Mouse (Mus musculus) right cerebral cortex, adult 2 months (tissue): Measurements from ENCODE around the gene Il10rb.
A peak's percentile ranks its signal among the peaks of the same experiment; 100 is the strongest.

ENCODE experiments used
- DNase-seq, 2 experiments: peaks; one replicate each; pipeline ENCODE4 v3.0.0; 2021 to 2022; ENCODE audit warnings: low spot score in 2 of 2

The Il10rb gene

GRCm38 (mm10) chr16:91382261-91382790, 23.6 kb upstream of the Il10rb start:
- no peak for DNase-seq

GRCm38 (mm10) chr16:91384221-91384620, 21.7 kb upstream of the Il10rb start:
- DNase-seq, result no peak

- DNase-seq, result no peak
Measured at GRCm38 (mm10) chr16:91385621-91386020, 20.3 kb upstream of the Il10rb start.

GRCm38 (mm10) chr16:91386419-91387120, 19.4 kb upstream of the Il10rb start:
- DNase-seq, result no peak

- DNase-seq, result no peak
Measured at GRCm38 (mm10) chr16:91387121-91387486, 18.9 kb upstream of the Il10rb start.

- DNase-seq, result no peak
Measured at GRCm38 (mm10) chr16:91390100-91390499, 15.9 kb upstream of the Il10rb start.

- DNase-seq, result no peak
Measured at GRCm38 (mm10) chr16:91391421-91391820, 14.5 kb upstream of the Il10rb start, which contains the start of gene Gm21970. Gm21970 (plus strand) TSS chr16:91391721.

GRCm38 (mm10) chr16:91394826-91395410, 11.0 kb upstream of the Il10rb start:
- no peak for DNase-seq

GRCm38 (mm10) chr16:91395633-91396392, 10.2 kb upstream of the Il10rb start:
- DNase-seq, result no peak

GRCm38 (mm10) chr16:91396844-91397537, 9.0 kb upstream of the Il10rb start:
- DNase-seq, result no peak

- DNase-seq, result no peak
Measured at GRCm38 (mm10) chr16:91398030-91398429, 7.9 kb upstream of the Il10rb start.

GRCm38 (mm10) chr16:91398944-91399343, 7.0 kb upstream of the Il10rb start:
- DNase-seq, result no peak

GRCm38 (mm10) chr16:91401569-91402165, 4.3 kb upstream of the Il10rb start:
- DNase-seq, result no peak

GRCm38 (mm10) chr16:91403784-91404183, 2.2 kb upstream of the Il10rb start:
- no peak for DNase-seq

- DNase-seq, result no peak
Measured at GRCm38 (mm10) chr16:91404187-91404586, 1.8 kb upstream of the Il10rb start.

- no peak for DNase-seq
Measured at GRCm38 (mm10) chr16:91404828-91405577, 961 bp upstream of the Il10rb start.

- DNase-seq, result peak in 1 of 2 experiments; percentile 37
Measured at GRCm38 (mm10) chr16:91406585-91407220, 739 bp downstream of the Il10rb start.

- no peak for DNase-seq
Measured at GRCm38 (mm10) chr16:91413102-91413844, 7.3 kb downstream of the Il10rb start.

- DNase-seq, result no peak
Measured at GRCm38 (mm10) chr16:91415391-91416189, 9.6 kb downstream of the Il10rb start.
